Mouse (Mus musculus) CH12F3 (cell line): ENCODE measurements at regions not wholly inside any gene's neighbourhood (a gene's known extent, or its start where the extent isn't known, plus 50 kb on each side); places are given as distances from the start of the nearest gene placed in this dataset.

ENCODE experiments used
- in situ Hi-C: fragments of 300-500 bp; cut with MboI; formaldehyde crosslinking; loops from 2 replicates; pipeline ENCODE4 v1.14.3; 2020; ENCODE audit warnings: low sequenced_read_pairs

- in situ Hi-C loops = no loop called here
Measured at GRCm38 (mm10) chr4:105323446-105323845, 166.3 kb downstream of the Plpp3 start.

GRCm38 (mm10) chr4:105326989-105327388 lies 169.8 kb downstream of the Plpp3 start:
- in situ Hi-C loops = no loop called here

- in situ Hi-C loops = no loop called here
Measured at GRCm38 (mm10) chr4:105327711-105328471, 170.7 kb downstream of the Plpp3 start.

GRCm38 (mm10) chr4:105328776-105329175 lies 171.6 kb downstream of the Plpp3 start:
- in situ Hi-C loops = no loop called here

- in situ Hi-C loops = no loop called here
Measured at GRCm38 (mm10) chr4:105332081-105332480, 174.9 kb downstream of the Plpp3 start.

- in situ Hi-C loops = no loop called here
Measured at GRCm38 (mm10) chr4:105335872-105336271, 178.7 kb downstream of the Plpp3 start.

GRCm38 (mm10) chr4:105336557-105336956 lies 179.4 kb downstream of the Plpp3 start:
- in situ Hi-C loops = no loop called here

GRCm38 (mm10) chr4:105338131-105338530 lies 181.0 kb downstream of the Plpp3 start:
- in situ Hi-C loops = no loop called here

GRCm38 (mm10) chr4:105338861-105339260 lies 181.7 kb downstream of the Plpp3 start:
- in situ Hi-C loops = no loop called here

GRCm38 (mm10) chr4:105341274-105341673 lies 184.1 kb downstream of the Plpp3 start:
- in situ Hi-C loops = no loop called here

GRCm38 (mm10) chr4:105346846-105347245 lies 189.7 kb downstream of the Plpp3 start:
- in situ Hi-C loops = no loop called here

GRCm38 (mm10) chr4:105347911-105348310 lies 190.8 kb downstream of the Plpp3 start:
- in situ Hi-C loops = no loop called here

- in situ Hi-C loops = no loop called here
Measured at GRCm38 (mm10) chr4:105349316-105350207, 192.4 kb downstream of the Plpp3 start.

- in situ Hi-C loops = no loop called here
Measured at GRCm38 (mm10) chr4:105352342-105352741, 195.2 kb downstream of the Plpp3 start.

- in situ Hi-C loops = no loop called here
Measured at GRCm38 (mm10) chr4:105352953-105353352, 195.8 kb downstream of the Plpp3 start.

- in situ Hi-C loops = no loop called here
Measured at GRCm38 (mm10) chr4:105354097-105354496, 196.9 kb downstream of the Plpp3 start.

GRCm38 (mm10) chr4:105356616-105357015 lies 199.5 kb downstream of the Plpp3 start:
- in situ Hi-C loops = no loop called here

GRCm38 (mm10) chr4:105358725-105359124 lies 201.6 kb downstream of the Plpp3 start:
- in situ Hi-C loops = no loop called here

GRCm38 (mm10) chr4:105364496-105364895 lies 207.3 kb downstream of the Plpp3 start:
- in situ Hi-C loops = no loop called here

- in situ Hi-C loops = no loop called here
Measured at GRCm38 (mm10) chr4:105365076-105365475, 207.9 kb downstream of the Plpp3 start.

- in situ Hi-C loops = no loop called here
Measured at GRCm38 (mm10) chr4:105376591-105376990, 219.4 kb downstream of the Plpp3 start.
